Mouse (Mus musculus): Measurements from ENCODE around the gene Cul9.

GRCm38 (mm10) chr17:46487431-46487830 lies 58.8 kb downstream of the Cul9 start, which contains the start of gene Ttbk1:
- TF ChIP-seq POLR2A (IDR thresholded peaks at IDR 0.05; ENCODE audit: borderline replicate concordance, extremely low read depth, insufficient read depth, insufficient read length, poor library complexity, severe bottlenecking) (peak; percentile 54; the same call in 1 of the 2 replicates), CTCF (IDR thresholded peaks at IDR 0.05; ENCODE audit: borderline replicate concordance, extremely low read depth, insufficient read depth, insufficient read length) (no peak)

Measured in brain, embryonic 14.5 days (tissue).